Mouse (Mus musculus): Measurements from ENCODE around the gene Nmrk2. TPM values are rescaled to one million over a fixed set of nuclear protein-coding genes. Genes with fewer than 3 reads are reported as not detected.

The Nmrk2 gene
- polyA plus RNA-seq, 1 experiment from 2014 or later: not detected

DNA sequence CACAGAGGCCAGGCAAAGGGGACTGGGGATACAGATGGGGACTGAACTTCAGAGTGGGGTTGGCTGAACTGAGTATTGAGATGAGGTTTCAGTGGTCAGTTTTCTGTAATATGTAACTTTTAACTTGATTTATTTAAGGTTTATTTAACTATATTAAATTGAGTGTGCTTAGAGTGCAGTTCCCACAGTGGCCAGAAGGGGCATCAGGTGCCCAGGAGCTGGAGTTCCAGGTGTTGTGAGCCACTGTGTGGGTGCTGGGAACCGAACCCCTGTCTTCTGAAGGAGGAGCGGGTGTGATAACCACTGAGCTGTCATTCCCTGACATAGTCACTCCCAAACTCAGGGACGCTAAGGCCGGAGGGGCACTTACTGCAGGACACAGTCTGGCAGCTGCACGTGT lies 8.3 kb upstream of the Nmrk2 start:
- Histone ChIP-seq H3K27me3 (no peaks in the 10 kb centered on the region), H3K4me2 (no peak overlapping the region), H3K9me3 (no peaks in the 10 kb centered on the region), H3K4me1 (no peaks in the 10 kb centered on the region), H3K36me3 (peaks cover 3% of the 10 kb centered on the region; the same call in 1 of the 2 replicates), H3K4me3 (no peak overlapping the region), H3K27ac (no peak overlapping the region), H3K9ac (no peak overlapping the region)
- no peak for ATAC-seq (ENCODE audit: insufficient number of reproducible peaks, insufficient read depth, low FRiP score, low TSS enrichment, low read depth)
- 90% methylated on average over 5 of the region's 5 CpGs for WGBS

- H3K9me3 ChIP-seq: no peaks in the 10 kb centered on the region
- H3K4me3 ChIP-seq: no peak overlapping the region
- no peak overlapping the region for H3K27ac ChIP-seq
- H3K9ac ChIP-seq: no peak overlapping the region
- 62% methylated on average over 4 of the region's 4 CpGs for WGBS
- no peak overlapping the region for H3K4me2 ChIP-seq
- no peak for ATAC-seq (ENCODE audit: insufficient number of reproducible peaks, insufficient read depth, low FRiP score, low TSS enrichment, low read depth)
- peaks cover 11% of the 10 kb centered on the region for H3K27me3 ChIP-seq
- no peaks in the 10 kb centered on the region for H3K36me3 ChIP-seq
- no peaks in the 10 kb centered on the region for H3K4me1 ChIP-seq
Measured at GRCm38 (mm10) chr10:81204137-81204536, 2.3 kb upstream of the Nmrk2 start.

GRCm38 (mm10) chr10:81202978-81203720 lies 1.3 kb upstream of the Nmrk2 start:
- no peaks in the 10 kb centered on the region for H3K4me1 ChIP-seq
- H3K4me3 ChIP-seq: no peak overlapping the region
- peaks cover 15% of the 10 kb centered on the region for H3K27me3 ChIP-seq
- H3K9me3 ChIP-seq: no peaks in the 10 kb centered on the region
- WGBS: 69% methylated on average over 8 of the region's 8 CpGs
- no peak overlapping the region for H3K9ac ChIP-seq
- H3K36me3 ChIP-seq: no peaks in the 10 kb centered on the region
- no peak for ATAC-seq (ENCODE audit: insufficient number of reproducible peaks, insufficient read depth, low FRiP score, low TSS enrichment, low read depth)
- no peak overlapping the region for H3K27ac ChIP-seq
- H3K4me2 ChIP-seq: no peak overlapping the region

DNA sequence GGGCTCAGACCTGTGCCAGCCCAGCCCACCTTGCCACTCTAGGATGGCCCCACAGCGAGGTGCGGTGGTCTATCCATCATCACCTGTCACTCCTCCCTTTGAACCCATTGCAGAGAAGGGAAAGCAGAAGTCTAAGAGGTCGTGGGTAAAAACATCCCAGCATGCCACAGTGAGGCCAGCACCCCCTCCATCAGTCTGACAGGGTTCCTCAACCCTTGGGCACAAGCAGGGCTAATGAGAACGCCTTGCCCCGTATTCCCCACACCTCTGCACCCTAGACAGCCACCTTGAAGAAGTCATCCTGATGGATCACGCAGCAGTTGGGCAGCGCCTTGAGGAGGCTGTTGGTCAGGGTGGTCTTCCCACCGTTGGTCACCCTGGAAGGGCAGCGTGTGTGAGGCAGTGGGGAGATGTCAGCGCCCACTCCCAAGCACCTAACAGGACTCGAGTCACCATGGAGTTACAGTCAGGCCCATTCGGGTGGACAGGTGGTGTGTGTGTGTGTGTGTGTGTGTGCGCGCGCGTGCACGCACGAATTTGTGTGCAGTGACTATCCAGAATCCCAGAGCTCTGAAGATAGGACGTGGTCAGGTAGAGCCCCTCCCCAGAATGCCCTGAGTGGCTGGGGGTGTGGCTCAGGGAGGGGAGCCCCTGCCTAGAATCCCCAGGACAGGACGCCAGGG lies 1.1 kb downstream of the Nmrk2 start:
- Histone ChIP-seq H3K9me3 (no peaks in the 10 kb centered on the region), H3K36me3 (no peaks in the 10 kb centered on the region), H3K27me3 (peaks cover 34% of the 10 kb centered on the region), H3K27ac (no peak overlapping the region), H3K9ac (0 out of 2 replicates have a peak overlapping the region, but pooled peaks have one; percentile 27), H3K4me3 (no peak overlapping the region), H3K4me1 (no peaks in the 10 kb centered on the region), H3K4me2 (no peak overlapping the region)
- ATAC-seq (ENCODE audit: insufficient number of reproducible peaks, insufficient read depth, low FRiP score, low TSS enrichment, low read depth): no peak
- WGBS: 76% methylated on average over 20 of the region's 20 CpGs

GRCm38 (mm10) chr10:81200141-81200540 lies 1.7 kb downstream of the Nmrk2 start:
- H3K27ac ChIP-seq: no peak overlapping the region
- ATAC-seq (ENCODE audit: insufficient number of reproducible peaks, insufficient read depth, low FRiP score, low TSS enrichment, low read depth): no peak
- 83% methylated on average over 13 of the region's 13 CpGs for WGBS
- peaks cover 40% of the 10 kb centered on the region for H3K27me3 ChIP-seq
- H3K9me3 ChIP-seq: no peaks in the 10 kb centered on the region
- H3K4me2 ChIP-seq: no peak overlapping the region
- no peak overlapping the region for H3K4me3 ChIP-seq
- H3K36me3 ChIP-seq: no peaks in the 10 kb centered on the region
- no peaks in the 10 kb centered on the region for H3K4me1 ChIP-seq
- no peak overlapping the region for H3K9ac ChIP-seq

- Histone ChIP-seq H3K27me3 (peaks cover 52% of the 10 kb centered on the region), H3K9ac (0 out of 2 replicates have a peak overlapping the region, but pooled peaks have one; percentile 44), H3K9me3 (no peaks in the 10 kb centered on the region), H3K4me3 (no peak overlapping the region), H3K36me3 (no peaks in the 10 kb centered on the region), H3K27ac (no peak overlapping the region), H3K4me1 (peaks cover 7% of the 10 kb centered on the region), H3K4me2 (no peak overlapping the region)
- no peak for ATAC-seq (ENCODE audit: insufficient number of reproducible peaks, insufficient read depth, low FRiP score, low TSS enrichment, low read depth)
- 83% methylated on average over 6 of the region's 6 CpGs for WGBS
Measured at GRCm38 (mm10) chr10:81198990-81199389, 2.9 kb downstream of the Nmrk2 start.

GRCm38 (mm10) chr10:81198230-81198629 lies 3.6 kb downstream of the Nmrk2 start:
- no peak overlapping the region for H3K9ac ChIP-seq
- H3K4me1 ChIP-seq: peaks cover 9% of the 10 kb centered on the region
- ATAC-seq (ENCODE audit: insufficient number of reproducible peaks, insufficient read depth, low FRiP score, low TSS enrichment, low read depth): no peak
- no peak overlapping the region for H3K4me2 ChIP-seq
- no peak overlapping the region for H3K27ac ChIP-seq
- H3K9me3 ChIP-seq: no peaks in the 10 kb centered on the region
- peaks cover 60% of the 10 kb centered on the region for H3K27me3 ChIP-seq
- no peak overlapping the region for H3K4me3 ChIP-seq
- no peaks in the 10 kb centered on the region for H3K36me3 ChIP-seq
- WGBS: 2% methylated on average over 9 of the region's 9 CpGs

DNA sequence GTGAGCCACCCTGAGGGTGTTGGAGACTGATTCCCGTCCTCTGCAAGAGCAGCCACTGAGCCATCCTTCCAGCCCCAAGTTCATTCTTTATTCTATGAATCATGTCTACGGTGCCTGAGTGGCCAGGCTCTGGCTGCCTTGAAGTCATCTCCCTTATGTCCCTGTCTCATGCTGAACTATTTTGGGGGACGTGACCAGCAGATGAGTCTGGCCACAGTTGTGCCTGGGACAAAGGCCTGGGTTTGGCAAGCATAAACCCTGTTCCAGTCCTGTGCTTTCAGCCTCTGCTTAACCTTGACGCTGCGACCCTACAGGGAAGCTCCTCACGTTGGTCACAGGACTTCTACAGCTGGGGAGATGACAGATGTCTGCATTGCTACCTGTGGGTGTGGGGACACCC lies 4.5 kb downstream of the Nmrk2 start:
- H3K4me2 ChIP-seq: no peak overlapping the region
- H3K27ac ChIP-seq: no peak overlapping the region
- no peaks in the 10 kb centered on the region for H3K9me3 ChIP-seq
- H3K4me3 ChIP-seq: no peak overlapping the region
- peaks cover 16% of the 10 kb centered on the region for H3K4me1 ChIP-seq
- WGBS: 43% methylated on average over 6 of the region's 6 CpGs
- H3K27me3 ChIP-seq: peaks cover 64% of the 10 kb centered on the region
- ATAC-seq (ENCODE audit: insufficient number of reproducible peaks, insufficient read depth, low FRiP score, low TSS enrichment, low read depth): no peak
- H3K36me3 ChIP-seq: no peaks in the 10 kb centered on the region
- no peak overlapping the region for H3K9ac ChIP-seq

GRCm38 (mm10) chr10:81196470-81197065 lies 5.3 kb downstream of the Nmrk2 start:
- Histone ChIP-seq H3K4me1 (peaks cover 22% of the 10 kb centered on the region), H3K4me3 (no peak overlapping the region), H3K9me3 (no peaks in the 10 kb centered on the region), H3K27me3 (peaks cover 64% of the 10 kb centered on the region), H3K4me2 (no peak overlapping the region), H3K9ac (no peak overlapping the region), H3K27ac (no peak overlapping the region), H3K36me3 (no peaks in the 10 kb centered on the region)
- no peak for ATAC-seq (ENCODE audit: insufficient number of reproducible peaks, insufficient read depth, low FRiP score, low TSS enrichment, low read depth)
- 62% methylated on average over 11 of the region's 11 CpGs for WGBS

DNA sequence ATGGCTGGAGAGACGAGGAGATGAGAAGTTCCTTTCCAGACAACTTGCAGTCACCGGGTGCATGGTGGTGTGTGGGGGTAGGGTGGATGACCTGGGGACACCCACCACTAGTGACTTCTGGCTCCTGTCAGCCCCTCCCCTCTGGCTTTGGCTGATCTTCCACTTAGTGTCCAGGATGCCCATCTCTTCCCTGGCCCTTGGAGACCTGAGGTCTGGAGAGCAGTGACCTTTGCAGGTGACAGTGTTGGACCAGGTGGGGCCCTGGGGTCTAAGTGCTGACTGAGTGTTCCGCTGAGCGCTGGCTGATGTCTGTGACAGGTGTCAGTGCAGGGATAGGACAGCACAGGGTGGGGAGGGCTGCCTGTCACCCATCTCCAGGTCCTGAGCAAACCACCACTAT lies 6.6 kb downstream of the Nmrk2 start:
- no peak overlapping the region for H3K9ac ChIP-seq

GRCm38 (mm10) chr10:81193991-81194774 lies 7.7 kb downstream of the Nmrk2 start:
- ATAC-seq (ENCODE audit: insufficient number of reproducible peaks, insufficient read depth, low FRiP score, low TSS enrichment, low read depth): no peak
- H3K27ac ChIP-seq: no peak overlapping the region
- peak overlapping the region; percentile 44 for H3K9ac ChIP-seq
- H3K36me3 ChIP-seq: peaks cover 17% of the 10 kb centered on the region
- no peak overlapping the region for H3K4me3 ChIP-seq
- peak overlapping the region; percentile 1; the same call in 1 of the 2 replicates for H3K4me2 ChIP-seq
- no peaks in the 10 kb centered on the region for H3K9me3 ChIP-seq
- peaks cover 54% of the 10 kb centered on the region for H3K27me3 ChIP-seq
- H3K4me1 ChIP-seq: peaks cover 23% of the 10 kb centered on the region
- WGBS: 13% methylated on average over 37 of the region's 37 CpGs

More for the DNA sequence above, 6.6 kb downstream of the Nmrk2 start:
- Histone ChIP-seq H3K4me3 (no peak overlapping the region), H3K27ac (no peak overlapping the region), H3K27me3 (peaks cover 64% of the 10 kb centered on the region), H3K9me3 (no peaks in the 10 kb centered on the region), H3K4me2 (no peak overlapping the region), H3K4me1 (peaks cover 23% of the 10 kb centered on the region), H3K36me3 (peaks cover 10% of the 10 kb centered on the region)
- whole genome bisulfite sequencing: 65% methylated on average over 4 of the region's 4 CpGs
- no peak for ATAC-seq (ENCODE audit: insufficient number of reproducible peaks, insufficient read depth, low FRiP score, low TSS enrichment, low read depth)
